Mouse (Mus musculus) spleen, postnatal 36 days (tissue): ENCODE results near the gene Ly6g5b.

Experiments used
- DNase-seq, 2 experiments: peaks; one replicate each; pipeline ENCODE4 v3.0.0; 2022; ENCODE audit warnings: low spot score in 2 of 2, mixed read lengths in 1 of 2

The Ly6g5b gene

GRCm38 (mm10) chr17:35115046-35116019, at the start of gene Ly6g5b:
Gene Ly6g5b (minus strand): TSS chr17:35115428.
- peak; percentile 34 to 45 for DNase-seq

DNA sequence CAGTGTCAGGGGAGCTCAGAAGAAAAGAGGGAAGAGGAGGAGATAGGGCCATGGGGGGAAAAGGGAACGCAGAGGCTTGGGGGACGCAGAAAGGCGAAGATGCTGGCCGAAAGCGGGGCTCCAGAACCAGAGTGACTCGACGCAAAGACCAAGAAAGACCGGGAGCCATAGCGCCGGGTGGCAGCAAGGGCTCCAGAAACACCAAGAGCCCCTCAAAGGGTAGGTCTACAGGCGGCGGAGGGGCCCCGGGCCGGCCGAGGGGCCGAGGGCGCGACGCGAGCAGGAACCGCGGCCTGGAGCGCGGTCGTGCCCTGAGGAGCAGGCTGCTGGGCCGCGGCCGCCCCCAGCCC, 49.0 kb upstream of the Ly6g5b start:
- DNase-seq = no peak

DNA sequence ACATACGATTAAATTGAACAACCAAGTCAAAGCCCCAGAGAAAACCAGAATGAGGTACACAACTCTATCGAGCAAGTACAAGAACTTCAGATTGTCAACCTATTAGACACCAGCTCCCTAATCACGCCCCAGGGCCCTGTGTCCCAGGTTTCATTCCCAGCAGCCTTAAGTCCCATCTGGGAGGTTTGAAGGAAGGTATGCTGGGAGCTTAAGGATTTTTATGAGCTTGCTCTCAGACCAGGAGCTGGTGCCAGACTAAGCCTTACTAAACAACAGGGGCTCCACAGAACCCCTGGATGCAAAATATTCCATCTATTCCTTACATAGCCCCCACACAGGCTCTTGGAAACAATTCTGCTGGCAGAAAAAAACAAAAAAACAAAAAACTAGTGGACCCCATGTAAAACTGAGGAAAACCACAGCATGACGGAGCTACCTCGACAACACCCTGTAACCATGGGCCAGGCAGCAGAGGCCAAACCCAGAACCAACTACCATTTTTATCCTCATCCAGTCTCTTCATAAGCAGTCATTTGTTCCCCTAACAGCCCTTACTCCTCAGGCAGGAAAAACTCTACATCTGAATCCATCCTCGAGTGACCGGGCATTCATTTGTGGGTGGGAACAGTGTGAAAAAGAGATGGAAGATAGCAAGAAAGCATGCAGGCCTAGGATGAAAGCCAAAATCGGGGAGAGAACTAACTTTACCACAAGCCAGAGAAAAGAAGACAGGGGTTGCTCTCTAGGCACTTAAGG, 48.3 kb upstream of the Ly6g5b start:
- no peak for DNase-seq

GRCm38 (mm10) chr17:35162730-35163129, 47.5 kb upstream of the Ly6g5b start:
- DNase-seq = no peak

DNA sequence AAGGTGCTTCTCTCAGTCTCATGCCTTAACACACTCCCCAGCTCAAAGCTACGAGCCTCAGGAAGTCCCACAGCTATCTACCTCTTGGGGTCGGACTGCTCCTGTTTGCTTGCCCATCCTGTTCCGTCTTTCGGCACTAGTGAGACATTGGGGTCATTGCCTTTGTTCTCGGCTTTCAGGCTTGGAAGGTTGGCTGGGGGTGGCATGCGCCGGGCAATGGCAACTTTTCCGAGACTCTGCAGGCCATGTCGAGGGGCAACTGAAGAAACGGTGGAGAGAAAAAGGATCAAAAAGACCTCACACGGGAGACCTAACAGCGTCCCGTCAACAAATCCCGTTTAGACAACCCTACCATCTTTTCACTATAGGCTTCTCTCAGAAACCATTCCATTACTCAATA, 46.9 kb upstream of the Ly6g5b start:
- no peak for DNase-seq

GRCm38 (mm10) chr17:35161421-35161820, 46.2 kb upstream of the Ly6g5b start:
- no peak for DNase-seq

DNA sequence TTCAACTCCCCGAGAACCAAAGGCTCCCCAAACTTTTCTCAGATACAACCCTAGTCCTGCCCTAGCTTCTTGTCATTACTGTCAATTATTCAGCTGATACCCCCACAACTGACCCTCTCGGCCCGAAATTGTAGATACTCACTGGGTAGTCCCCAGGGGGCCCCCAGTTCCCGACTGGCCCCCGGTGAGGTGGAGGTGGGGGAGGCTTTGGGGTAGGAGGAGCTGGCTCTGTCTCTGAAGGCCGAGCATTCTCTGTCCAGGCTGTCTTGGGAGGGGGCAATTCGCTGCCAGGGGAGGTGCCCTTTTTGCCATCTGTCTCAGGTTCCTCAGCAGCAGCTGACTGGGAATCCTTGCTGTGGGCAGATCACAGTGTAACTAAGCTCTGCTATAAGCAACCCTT, 44.4 kb upstream of the Ly6g5b start:
- no peak for DNase-seq

GRCm38 (mm10) chr17:35158850-35159593, 43.8 kb upstream of the Ly6g5b start:
- DNase-seq = no peak

GRCm38 (mm10) chr17:35157661-35158175, 42.5 kb upstream of the Ly6g5b start:
- no peak for DNase-seq

GRCm38 (mm10) chr17:35157254-35157653, 42.0 kb upstream of the Ly6g5b start:
- no peak for DNase-seq

- no peak for DNase-seq
Measured at GRCm38 (mm10) chr17:35156461-35157200, 41.4 kb upstream of the Ly6g5b start.

- DNase-seq = no peak
Measured at GRCm38 (mm10) chr17:35155451-35155850, 40.2 kb upstream of the Ly6g5b start.

DNA sequence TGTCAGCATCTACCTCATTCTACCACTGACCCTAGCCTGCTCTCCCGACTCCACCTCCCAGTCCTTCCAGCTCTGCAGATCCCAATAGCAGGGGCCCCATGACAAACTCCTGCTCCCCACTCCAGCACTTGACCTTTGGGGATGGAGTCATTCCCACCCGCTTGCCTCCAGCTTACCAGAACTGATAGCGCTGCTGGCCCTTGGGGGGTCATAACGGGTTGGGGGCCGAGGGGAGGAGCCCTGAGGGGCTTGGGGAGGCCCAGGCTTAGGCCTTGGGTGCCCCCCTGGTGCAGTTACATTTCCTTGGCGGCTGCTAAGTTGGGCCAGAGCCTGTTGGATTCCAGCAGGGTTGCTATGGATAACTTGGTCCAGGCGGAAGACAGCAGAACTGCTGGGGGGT, 39.4 kb upstream of the Ly6g5b start:
- no peak for DNase-seq

DNA sequence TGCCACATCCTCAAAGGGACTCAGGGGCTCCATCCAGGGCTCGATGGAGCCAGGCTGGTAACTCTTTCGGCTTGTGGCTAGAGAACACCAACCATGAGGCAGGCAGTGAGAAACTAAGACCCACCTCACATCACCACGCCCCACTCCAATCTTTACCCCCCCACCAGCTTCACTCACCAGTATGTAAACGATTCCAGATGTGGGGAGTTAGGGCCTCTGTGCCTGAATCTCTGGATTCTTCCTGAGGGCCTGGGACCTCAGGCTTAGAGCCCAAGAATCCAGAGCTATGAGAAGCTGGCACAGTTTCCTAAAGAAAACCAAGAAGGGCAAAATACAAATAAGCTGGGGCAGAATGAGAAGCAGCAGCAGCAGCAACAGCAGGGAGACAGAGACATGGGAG, 38.7 kb upstream of the Ly6g5b start:
- DNase-seq = no peak

DNA sequence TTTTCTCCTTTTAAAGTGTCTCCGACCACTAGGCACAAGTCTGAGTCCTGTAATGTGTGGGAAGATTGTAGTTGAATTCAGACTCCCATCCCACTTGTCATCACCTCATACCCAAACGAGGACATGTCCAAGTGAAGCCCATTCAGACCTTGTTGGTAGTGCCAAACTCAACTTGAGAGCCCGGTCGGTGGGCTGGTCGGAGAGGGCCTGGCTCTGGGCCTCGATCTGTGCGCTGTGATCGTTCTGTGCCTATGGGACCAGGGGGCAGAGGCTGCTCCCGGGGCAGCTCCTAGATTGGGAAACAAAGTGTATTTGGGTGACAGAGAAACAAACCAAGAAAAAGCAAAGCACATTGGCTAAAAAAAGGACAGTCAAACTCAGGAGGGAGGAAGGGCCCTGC, 37.8 kb upstream of the Ly6g5b start:
- DNase-seq = no peak

DNA sequence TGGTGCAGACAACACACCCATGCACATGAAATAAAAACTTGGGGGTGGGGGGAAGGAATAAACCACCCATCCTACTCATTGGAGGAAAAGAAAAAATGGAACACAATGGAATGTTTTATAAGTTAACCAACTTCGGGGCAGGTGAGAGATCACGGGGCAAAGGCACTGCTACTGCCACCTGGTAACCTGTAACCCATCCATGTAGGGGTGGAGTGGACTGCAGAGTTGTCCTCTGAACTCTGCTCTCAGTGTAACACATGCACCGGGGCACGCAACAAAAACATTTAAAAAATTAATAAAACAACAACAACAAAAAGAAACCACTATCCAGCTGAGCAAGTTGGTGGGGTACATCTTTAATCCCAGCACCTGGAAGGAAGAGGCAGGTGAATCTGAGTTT, 36.9 kb upstream of the Ly6g5b start:
- DNase-seq = no peak

DNA sequence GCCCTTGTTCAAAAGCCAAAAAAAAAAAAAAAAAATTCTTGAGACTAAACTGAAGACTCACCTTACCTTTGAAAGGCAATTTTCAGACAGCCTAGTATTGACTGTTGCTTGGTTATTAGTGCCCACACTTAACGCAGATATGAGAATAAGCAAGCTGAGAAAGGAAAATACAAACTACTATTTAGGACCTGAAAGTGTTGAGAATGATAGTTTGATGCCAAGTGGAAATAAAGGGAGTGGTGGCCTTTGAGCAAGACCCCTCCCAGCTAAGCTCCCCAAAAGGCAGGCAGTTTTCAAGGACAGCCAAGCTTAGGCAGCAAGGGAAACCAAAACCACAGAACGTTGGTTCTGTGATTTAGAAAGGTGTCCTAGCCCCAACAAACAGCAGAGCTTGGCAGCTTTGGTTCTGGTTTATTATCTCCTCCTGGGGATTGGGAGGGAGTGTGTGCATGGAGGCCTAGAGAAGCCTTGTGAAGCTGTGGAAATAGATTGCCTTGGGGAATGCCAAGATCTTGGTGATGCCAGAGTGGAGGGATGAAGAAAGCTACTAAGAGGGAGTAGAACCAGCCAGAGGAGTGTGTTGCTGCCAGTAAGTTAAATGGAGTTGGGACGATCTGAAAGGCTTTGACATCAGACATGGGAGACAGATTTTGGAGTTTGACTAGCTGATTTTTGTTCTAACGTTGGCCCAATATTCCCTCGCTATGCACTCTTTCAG, 32.9 kb upstream of the Ly6g5b start:
- no peak for DNase-seq

GRCm38 (mm10) chr17:35147348-35147747, 32.1 kb upstream of the Ly6g5b start:
- DNase-seq = no peak

DNA sequence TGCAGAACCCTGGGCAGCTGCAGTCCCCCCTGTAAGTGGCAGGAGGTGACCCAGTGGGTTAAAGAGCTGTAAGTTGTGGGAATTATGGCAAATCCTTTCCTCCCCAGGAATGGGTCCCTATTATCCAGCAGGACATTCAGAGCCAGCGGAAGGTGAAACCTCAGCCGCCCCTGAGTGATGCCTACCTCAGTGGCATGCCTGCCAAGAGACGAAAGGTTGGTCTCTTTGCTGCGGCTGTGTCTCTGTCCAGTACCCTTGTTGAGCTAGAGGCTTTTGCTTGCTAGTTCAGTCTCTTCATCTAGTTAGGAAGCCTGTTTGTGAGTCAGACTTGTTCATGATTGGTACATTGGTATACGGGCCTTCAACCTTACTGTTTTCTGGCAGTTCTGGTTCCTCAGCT, 30.9 kb upstream of the Ly6g5b start:
- DNase-seq = no peak

DNA sequence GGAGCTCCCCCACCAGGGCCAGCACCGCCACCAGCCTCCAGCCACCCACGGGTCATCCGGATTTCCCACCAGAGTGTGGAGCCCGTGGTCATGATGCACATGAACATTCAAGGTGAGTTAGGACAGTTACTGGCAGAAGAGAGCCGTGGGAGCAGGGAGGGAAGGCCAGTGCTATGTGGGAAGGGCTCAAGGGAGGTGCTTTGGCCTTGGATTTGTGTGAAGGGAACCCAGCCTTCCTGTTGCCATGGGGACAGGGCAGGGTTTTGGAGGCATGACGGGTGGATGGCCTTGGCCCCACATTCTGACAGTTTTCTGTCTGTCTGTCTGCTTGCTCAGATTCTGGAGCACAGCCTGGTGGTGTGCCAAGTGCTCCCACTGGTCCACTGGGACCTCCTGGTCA, 26.7 kb upstream of the Ly6g5b start:
- no peak for DNase-seq
